Mouse (Mus musculus): ENCODE data around the gene Cntrl.

DNA sequence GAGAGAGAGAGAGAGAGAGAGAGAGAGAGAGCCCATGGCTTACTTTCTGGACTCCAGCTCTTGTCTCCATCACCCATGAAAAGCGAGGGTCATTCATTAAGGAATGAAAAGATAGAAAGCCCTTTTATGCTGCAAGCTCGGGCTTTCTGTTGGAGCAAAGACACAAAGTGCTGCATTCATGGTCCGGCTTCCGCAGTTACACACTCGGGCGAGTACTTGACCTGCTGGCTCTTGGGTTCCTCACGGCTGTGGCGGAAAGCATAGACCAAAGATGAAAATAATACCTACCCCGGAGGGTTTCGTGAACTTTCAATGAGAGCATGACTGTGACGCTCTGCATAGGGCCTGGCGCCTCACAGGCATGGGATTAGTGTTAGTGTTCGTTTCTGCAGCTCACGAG lies 106.1 kb downstream of the Cntrl start:
- no peak for TF ChIP-seq CTCF (IDR thresholded peaks at IDR 0.05; ENCODE audit: low read depth, low read length)
- TF ChIP-seq POLR2AphosphoS5 (IDR thresholded peaks at IDR 0.05; ENCODE audit: insufficient replicate concordance, low read depth, low read length): no peak

Measured in G1E (cell line).